Mouse (Mus musculus) mouse trophoblast stem cell (cell line): ENCODE results near the gene Hmcn2.

Experiments used
- in situ Hi-C, 2 experiments: fragments of 300-500 bp; cut with MseI, MboI; formaldehyde crosslinking; loops; 2 replicates in 1 of 2; 3 replicates in 1 of 2; pipeline ENCODE4 v1.15.1; 2025

The Hmcn2 gene

DNA sequence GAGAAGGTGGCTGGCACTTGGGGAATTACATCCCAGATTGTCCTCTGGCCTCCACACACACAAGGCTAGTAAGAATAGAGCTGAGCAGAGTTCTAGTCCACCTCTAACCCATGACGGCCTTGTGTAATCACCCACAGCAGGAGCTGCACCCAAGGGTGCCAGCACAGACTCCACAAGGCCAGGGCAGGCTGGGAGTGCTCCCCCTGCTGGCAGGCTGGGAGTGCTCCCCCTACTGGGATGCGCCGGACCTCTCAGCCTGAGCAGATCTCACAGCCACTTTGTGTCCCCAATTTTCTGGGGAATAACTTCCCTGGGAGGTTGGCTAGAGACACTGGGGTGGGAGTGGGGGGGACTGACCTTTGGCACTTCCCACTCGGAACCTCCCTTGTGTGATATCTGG is 68.7 kb downstream of the Hmcn2 start:
- in situ Hi-C loops, result no loop called here

DNA sequence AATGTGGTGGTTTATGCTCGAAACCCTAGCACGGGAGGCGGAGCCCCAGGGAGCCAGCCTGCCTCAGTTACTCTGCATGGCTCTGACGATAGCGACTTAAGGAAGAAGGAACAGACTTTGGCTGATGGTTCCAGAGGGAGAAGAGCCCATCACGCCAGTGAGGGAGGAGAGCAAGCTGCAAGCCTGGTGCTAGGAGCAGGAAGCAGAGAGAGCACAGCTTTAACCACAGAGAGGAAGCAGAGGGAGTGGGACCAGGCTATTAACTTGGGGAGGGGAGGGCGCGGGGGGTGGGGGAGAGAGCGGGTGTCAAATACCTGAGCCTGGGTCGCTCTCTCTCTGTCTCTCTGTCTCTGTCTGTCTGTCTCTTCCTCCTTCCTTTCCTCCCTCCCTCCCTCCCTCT is 102.8 kb downstream of the Hmcn2 start:
- in situ Hi-C loops, result no loop called here

DNA sequence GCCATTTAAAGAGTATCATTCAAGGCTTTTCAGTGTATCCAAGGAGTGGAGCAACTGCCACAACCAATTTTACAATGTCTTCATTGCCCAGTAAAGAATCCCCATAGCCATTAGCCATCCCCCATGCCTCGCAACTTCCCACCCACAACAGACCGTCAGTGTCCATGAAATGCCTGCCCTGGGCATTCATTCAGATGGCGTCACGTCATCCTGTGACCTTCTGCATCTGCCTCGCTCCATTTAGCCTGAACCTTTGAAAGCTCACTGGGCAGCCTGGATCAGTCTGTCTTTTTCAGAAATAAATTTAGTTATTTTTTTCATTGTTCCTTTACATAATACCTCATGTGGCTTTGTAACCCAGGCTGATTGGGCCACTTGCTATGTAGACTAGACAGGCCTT is 103.8 kb downstream of the Hmcn2 start:
- in situ Hi-C loops, result no loop called here

DNA sequence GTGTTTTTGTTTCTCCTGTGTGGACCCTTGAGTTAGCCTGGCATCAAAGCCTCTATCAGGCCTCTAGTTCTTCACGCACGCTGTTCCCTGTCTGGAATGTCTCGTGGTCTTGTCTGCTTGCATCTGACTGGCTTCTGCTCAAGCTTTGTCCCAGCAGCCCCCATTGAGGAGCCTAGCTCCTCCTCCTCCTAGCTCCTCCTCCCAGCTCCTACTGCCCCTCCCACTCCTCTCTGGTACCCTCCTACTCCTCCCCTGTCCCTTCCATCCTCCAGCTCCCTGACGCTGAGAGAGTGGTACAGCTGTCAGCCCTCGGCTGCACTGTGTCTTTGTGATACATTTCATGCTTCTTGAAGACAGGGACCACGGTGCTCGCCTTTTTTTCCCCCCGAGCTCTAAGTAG is 104.4 kb downstream of the Hmcn2 start:
- in situ Hi-C loops, result no loop called here

DNA sequence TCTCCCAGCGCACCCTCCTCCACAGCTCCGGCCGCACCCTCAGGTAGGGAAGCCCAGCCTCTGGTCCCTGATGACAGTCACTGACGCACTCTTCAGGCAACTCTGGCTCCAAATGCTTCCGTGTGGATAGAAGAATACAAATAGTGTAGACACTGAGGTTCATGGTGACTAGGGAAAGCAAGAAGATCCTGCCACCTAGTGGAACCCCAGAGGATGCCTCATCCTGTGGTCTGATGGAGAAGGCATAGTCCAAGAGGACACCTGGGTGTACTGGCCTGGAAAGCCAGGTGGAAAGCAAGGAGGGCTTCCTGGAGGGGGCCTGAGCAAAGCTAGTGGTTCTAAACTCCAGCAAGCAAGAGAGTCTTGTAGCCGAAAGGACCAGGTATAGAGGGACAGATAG is 106.7 kb downstream of the Hmcn2 start:
- in situ Hi-C loops, result no loop called here

DNA sequence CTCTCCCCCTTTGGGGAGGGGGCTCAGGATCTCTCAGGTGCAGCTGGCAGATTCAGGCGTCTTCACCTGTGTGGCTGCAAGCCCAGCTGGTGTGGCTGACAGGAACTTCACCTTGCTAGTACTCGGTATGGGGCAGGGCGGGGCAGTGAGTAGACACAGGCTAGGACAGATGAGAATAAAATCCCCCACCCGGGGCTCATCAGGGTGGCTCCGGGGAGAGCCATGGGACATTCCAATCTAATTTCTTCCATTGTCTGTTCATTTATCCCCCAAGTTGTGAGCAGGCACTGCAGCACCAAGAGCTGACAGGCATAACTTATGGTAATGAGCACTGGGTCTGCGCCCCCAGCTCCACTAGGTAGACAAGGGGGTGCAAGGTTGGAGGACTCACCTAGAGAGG is 108.4 kb downstream of the Hmcn2 start:
- in situ Hi-C loops, result no loop called here

DNA sequence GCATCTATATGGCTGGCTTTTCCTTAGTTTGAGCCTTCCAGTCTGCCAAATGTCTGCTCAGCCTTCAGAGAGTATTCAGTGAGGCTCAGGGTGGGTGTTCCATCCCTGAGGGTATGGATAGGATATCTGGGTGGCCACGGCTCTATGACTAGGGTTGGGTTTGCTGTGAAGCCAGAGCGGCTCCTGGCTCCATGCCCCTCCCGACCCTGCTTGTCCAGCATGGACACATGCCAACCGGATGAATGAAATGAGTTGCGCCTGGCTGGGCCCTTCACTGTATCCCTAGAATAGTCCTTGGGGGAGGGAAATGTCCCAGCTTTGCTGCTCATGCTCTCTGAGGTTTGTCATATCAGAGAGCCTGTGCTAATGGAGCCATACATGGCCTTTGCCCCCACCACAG is 117.3 kb downstream of the Hmcn2 start:
- in situ Hi-C loops, result no loop called here

DNA sequence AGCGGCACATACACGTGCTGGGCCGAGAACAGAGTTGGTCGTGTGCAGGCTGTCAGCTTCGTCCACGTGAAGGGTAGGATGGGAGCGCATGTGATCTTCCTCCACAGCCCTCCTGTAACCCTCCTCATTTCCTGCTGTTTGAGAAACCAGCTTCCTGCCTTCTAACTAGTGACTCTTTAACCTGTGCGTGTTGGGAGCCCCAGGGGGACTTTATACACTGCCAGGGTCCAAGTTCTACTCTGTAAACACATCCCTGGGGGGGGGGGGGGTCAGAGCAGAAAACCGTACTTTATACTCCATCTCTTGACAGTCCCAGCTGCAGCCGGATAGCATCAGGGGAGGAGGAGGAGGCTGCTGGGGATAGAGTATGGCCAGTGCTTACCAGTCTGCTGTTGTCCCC is 120.5 kb downstream of the Hmcn2 start:
- in situ Hi-C loops, result loop anchor here (5.0 kb wide), 1 partner anchor 38 kb away; the partner anchor contains the start of gene Ass1 (in 2 of the 2)

DNA sequence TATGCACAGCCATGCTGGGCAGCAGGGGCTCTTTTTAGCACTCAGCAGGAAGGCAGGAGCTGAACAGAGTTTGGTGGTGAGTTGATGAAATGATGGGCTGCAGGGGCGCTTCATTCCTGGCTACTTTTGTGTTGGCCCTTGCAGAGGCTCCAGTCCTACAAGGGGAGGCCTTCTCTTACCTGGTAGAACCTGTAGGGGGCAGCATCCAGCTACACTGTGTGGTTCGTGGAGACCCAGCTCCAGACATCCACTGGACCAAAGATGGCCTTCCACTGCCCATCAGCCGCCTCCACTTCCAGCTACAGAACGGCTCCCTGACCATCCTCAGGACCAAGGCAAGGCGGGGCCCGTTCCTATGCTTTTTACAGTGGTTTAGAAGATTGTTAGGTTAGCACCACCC is 121.4 kb downstream of the Hmcn2 start:
- in situ Hi-C loops, result loop anchor here (5.0 kb wide), 1 partner anchor 37 kb away; the partner anchor contains the start of gene Ass1 (in 2 of the 2)

DNA sequence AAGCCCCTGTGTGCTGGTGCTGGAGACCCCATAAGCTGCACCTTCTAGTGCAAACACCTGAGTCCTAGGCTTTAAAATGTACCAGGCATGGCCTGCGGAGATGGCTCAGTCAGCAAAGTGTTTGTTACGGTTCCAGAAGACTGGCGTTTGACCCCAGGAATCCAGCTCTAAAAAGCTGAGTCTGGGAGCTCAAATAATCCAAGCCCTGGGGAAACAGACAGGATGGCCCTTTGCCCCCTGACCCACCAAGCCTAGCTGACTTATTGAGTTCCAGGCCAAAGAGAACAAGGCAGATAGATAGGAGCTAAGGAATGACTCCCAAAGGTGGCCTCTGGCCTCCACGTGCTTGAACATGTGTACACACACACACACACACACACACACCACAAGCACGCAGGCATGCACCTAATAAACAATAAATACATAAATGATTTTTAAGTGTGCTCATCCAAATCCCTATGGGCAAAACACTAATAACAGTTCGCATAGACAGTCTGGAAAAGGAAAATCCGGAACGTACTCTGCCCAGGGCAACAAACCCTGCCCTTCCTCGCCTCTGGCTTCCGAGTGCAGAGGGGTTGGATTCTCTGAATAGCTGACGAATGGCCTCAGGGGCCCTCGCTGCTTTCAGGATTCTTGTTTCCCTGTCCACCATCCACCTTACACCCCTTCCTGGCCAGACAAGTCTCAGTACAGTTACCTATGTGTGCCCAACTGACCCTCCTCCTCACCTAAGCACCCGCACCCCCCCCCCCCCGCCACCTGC is 123.4 kb downstream of the Hmcn2 start:
- in situ Hi-C loops, result loop anchor here (5.0 kb wide), 1 partner anchor 35 kb away; the partner anchor contains the start of gene Ass1 (in 2 of the 2)

DNA sequence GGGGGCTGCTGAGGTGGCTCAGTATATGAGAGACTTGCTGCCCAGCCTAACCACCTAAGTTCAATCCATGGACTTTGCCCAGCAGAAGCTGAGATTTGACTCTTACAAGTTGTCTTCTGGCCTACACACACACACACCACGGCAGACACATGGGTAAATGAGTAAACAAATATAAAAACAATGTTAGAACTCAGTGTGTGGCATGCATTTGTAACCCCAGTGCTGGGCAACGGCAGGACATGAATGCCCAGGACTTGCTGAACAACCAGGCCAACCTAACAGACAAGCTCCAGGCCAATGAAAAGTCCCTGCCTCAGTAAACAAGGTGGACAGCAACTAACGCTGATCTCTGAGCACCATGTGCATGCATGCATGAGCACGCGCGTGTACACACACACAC is 125.4 kb downstream of the Hmcn2 start:
- in situ Hi-C loops, result loop anchor here (5.0 kb wide), 1 partner anchor 33 kb away; the partner anchor contains the start of gene Ass1 (in 2 of the 2)

DNA sequence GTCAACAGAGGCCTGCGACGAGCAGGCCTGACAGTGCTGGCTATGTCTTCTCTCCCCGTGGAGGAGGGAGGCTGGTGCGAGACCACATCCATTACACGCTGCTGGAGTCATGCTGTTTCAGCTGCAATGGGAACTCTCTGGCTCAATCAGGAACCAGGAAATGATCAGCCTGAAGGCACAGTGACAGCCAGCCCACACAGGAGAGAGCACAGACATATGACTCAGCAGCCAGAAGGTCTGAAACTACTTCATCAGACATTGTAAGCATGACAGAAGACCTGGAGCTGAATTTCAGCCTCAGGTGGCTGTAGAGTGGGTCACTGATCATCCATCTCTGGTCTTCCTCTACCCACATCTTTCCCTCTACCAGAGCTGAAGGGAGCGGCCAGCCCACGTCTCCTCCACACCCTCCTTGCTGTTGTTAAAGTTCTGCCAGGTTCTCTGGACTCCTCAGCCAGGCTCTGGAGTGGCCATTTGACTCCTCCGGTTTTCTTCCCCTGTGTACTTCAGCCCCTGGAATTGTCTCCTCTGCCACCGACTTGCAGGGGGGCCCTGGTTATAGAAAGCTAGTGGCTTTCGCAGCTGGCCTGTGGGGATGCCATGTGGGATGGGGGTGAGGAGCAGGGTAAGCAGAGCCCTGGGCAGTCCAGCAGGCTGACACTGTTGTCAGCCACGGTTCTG is 128.4 kb downstream of the Hmcn2 start:
- in situ Hi-C loops, result no loop called here

DNA sequence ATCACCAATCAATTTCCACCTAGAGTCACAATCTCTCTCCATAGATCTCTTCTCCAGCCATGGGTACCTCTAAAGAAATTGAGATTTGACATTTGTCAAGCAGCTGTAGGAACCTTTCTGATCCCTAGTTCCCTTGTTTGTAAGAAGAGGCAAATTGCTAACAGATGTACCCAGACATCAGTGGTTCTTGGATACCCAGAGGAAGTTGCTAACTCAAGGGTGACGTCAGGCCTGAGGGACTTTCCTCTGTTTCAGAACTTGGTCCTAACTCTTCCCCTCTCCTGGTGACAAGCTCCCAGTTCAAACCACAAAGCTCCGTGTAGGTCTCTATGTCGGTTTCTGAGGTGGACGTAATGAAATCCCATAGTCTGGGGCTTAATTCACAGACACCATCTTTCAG is 131.8 kb downstream of the Hmcn2 start:
- in situ Hi-C loops, result no loop called here

DNA sequence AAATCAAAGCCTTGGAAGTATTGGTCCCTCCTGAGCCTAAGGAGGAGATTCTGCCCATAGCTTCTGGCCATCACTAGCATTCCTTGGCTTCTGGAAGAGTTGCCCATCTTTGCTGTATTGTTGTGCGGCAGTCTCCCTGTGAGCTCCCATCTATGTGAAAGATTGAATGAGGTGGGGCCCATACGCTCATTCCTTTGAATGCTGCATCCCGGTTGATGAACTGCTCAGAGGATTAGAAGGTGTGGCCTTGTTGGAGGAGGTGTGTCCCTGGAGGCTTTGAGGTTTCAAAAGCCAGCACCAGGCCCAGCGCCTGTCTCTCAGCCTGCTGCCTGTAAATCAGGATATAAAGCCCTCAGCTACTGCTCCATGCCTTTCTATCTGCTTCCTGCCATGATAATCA is 132.2 kb downstream of the Hmcn2 start:
- in situ Hi-C loops, result no loop called here

DNA sequence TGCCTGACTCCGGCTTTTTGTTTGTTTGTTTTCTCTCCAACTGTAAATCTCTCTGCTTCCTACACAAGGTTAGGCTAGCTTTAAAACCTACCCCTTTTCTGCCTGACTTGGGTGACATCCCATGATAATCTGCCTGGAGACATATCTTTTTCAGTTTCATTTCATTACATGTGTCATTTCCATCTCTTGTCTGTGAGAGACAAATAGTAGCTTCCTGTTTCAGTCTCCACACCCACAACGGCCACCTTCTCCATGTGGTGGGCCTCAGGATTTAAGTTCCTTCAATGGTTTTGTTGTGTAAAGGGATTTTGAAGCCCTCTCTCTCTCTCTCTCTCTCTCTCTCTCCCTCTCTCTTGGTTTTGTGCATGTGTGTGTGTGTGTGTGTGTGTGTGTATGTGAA is 133.3 kb downstream of the Hmcn2 start:
- in situ Hi-C loops, result no loop called here

DNA sequence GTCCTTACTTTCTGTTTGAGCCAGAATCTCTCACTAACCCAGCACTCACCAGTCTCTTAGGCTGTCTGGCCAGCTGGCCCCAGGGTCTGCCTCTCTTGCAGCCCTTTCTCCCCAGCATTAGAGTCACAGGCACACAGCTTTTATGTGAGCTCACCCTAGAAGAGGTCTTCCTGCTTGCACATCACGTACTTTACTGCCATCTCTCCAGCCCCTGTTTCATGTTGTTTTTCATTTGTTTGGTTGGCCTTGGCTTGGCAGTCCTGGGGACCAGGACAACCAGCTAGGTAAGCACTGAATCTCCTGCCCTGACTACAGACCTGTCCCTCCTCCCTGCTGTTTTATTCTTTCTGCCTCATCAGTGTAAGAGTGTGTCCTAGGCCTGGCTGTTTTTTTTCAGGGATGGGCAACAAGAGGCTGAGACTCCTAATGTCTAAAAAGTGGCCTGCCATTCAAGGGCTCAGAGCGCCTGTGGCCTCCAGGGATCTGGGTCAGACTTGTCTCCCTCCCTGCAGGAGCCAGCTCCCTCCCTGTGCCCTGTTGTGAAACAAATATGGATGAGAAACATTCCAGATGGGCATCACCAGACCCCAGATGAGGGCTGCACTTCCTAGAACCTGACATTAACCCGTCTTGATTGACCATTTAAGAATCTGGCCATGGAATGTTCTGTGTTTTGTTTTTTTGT is 134.7 kb downstream of the Hmcn2 start:
- in situ Hi-C loops, result no loop called here

DNA sequence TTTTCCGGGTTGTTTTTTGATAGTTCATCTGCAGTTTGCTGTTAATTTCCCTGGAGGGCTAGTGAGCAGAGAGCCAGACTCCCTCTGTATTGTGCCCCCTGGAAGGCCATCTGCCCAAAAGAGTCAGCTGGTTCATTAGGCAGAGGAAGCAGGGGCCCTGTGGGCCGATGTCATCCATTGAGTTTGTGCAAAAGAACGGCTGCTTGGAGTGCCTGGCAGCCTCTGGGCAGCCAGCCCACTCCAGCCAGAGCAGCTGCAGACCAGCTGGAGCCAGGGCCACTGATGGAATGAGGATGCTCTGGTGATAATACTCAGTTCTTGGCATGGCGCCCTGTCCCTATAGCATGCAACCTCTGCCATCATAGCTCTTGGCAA is 135.2 kb downstream of the Hmcn2 start:
- in situ Hi-C loops, result no loop called here

DNA sequence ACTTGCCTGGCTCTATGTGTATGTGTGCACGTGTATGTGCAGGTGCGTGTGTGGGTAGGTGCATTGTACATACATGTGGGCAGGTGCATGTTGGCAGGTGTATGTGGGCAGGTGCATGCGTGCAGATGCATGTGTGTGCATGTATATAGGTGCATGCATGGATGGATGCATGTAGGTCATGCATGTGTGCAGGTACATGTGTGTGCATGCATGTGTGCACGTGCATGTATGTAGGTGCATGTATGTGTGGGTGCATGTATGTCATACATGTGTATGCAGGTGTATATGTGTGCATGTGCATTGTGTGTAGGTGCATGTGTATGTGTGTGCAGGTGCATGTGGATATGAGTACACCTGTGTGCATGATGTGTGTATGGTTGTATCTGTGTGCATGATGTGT is 135.7 kb downstream of the Hmcn2 start:
- in situ Hi-C loops, result no loop called here

DNA sequence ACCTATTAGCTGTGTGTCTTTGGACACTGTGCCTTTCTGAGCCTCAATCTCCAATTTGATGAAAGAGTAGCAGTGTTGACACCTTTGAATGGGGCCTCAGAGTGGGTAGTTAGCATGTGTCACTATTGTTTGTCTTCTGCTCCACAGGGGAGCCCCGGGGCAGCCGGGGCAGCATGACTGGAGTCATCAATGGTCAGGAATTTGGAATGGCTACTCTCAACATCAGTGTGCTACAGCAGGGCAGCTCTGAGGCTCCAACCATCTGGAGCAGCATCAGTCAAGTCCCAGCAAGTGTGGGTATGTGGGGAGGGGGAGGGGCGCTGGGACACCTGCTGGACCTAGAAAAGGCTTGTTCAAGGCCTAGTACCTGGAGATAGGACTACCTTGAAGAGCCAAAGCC is 136.4 kb downstream of the Hmcn2 start:
- in situ Hi-C loops, result no loop called here

DNA sequence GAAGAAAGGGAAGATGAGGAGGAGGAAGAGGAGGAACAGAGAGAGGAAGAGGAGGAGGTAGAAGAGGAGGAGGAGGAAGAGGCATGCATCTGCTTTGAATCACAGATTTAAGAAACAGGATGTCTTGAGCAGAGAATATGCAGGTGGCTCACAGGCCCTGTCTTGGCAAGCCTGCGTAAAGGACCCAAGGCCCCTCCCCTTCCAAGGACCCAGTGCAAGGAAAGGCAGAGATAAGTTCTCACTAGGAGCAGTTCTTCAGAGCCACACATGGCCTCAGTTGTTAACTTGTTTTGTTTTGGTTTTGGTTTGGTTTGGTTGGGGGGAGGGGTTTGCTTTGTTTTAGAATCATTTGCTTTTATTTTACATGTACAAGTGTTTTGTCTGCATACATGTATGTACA is 137.3 kb downstream of the Hmcn2 start:
- in situ Hi-C loops, result no loop called here

DNA sequence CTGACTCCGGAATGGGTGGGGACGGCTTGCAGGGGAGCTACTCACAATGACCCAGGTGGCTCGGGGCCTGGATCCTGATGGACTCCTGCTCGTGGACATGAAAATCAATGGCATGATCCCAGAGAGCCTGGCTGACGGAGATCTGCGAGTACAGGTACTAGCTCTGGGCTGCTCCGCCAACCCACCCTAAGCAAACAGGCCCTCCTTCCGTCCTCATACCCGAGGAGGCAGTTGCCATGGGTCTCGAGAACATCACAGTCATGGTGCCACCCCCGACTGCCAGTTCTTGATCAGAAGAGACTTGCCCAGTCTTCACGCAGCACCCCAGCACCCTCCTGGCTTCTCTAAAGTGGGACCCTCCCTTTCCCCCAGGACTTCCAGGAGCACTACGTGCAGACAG is 138.8 kb downstream of the Hmcn2 start:
- in situ Hi-C loops, result no loop called here

DNA sequence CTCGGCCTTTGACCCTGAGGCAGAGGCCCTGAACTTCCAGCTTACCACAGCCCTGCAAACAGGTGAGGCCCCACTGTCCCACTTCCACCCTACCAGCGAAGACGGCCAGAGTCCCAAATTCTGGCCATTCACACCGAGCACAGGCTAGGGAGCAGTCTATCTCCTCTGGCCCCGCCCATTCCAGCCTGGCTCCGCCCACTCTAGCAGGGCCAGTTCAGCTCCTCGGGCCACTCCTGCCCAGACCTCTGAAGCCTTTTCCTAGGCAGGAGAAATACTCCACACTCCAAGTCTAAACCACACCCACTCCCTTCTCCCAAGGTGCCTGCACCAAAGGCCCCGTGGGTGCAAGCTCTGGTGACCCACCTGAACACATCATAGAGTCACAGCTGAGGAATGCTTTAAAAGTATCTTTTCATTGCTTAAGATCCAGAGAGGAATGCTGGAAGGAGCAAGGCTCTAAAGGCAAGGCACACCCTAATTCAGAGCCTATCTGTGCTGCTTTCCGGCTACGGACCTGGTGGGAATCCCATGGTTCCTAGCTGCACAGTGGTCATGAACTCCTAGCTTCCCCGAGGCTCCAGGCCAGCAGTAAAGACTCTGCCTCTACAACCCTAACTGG is 139.5 kb downstream of the Hmcn2 start:
- in situ Hi-C loops, result no loop called here
